Mouse (Mus musculus): ENCODE measurements around the gene Gm21616. TPM values are rescaled to one million over a fixed set of nuclear protein-coding genes. Genes with fewer than 3 reads are reported as not detected.
"Not testable (repeated sequence)": the region's sequence is repeated elsewhere in the genome, so short reads cannot be mapped to it uniquely, and the experiment has no call there.

Gm21616 gene
- not detected in 2 replicates for polyA plus RNA-seq (2014; fragmentation: Nextera tagmentation; extraction: Ambion mirVana)

- H3K27me3 ChIP-seq (replicated peaks; ENCODE audit: control insufficient read depth, insufficient read depth, low read length); H3K27ac ChIP-seq (replicated peaks; ENCODE audit: low read depth, low read length); ATAC-seq (ENCODE audit: low read depth); H3K36me3 ChIP-seq (ENCODE audit: control insufficient read depth, insufficient read depth, low read length); H3K4me3 ChIP-seq (ENCODE audit: low read depth, low read length); DNase-seq (ENCODE audit: low spot score); H3K9me3 ChIP-seq (ENCODE audit: control insufficient read depth, low read length); H3K9ac ChIP-seq (ENCODE audit: low read depth, low read length); H3K4me1 ChIP-seq (ENCODE audit: control insufficient read depth, insufficient read depth, low read length); H3K4me2 ChIP-seq (ENCODE audit: low read depth, low read length): not testable (repeated sequence)
- no CpG with 5 or more reads among the region's 4 CpGs for WGBS
These were observed at the start of gene Gm21616 for GRCm38 (mm10) chrX:125435242-125435641. Gm21616 (plus strand) TSS chrX:125435542.

Data from embryonic facial prominence, embryonic 14.5 days (tissue).